Mouse (Mus musculus): ENCODE results near the gene AI661453.
"Not testable (repeated sequence)": the region's sequence is repeated elsewhere in the genome, so short reads cannot be mapped to it uniquely, and the experiment has no call there.

Gene AI661453

GRCm38 (mm10) chr17:47436156-47436906 is at the start of gene AI661453:
Gene AI661453 (plus strand): TSS chr17:47436615.
- DNase-seq: no peak

- no peak for DNase-seq
Observed at GRCm38 (mm10) chr17:47386649-47387048, 49.8 kb upstream of the AI661453 start.

GRCm38 (mm10) chr17:47394223-47394869 is 42.1 kb upstream of the AI661453 start:
- no peak for DNase-seq

GRCm38 (mm10) chr17:47395376-47395913 is 41.0 kb upstream of the AI661453 start:
- DNase-seq: no peak

- no peak for DNase-seq
Observed at GRCm38 (mm10) chr17:47399091-47399490, 37.3 kb upstream of the AI661453 start.

DNA sequence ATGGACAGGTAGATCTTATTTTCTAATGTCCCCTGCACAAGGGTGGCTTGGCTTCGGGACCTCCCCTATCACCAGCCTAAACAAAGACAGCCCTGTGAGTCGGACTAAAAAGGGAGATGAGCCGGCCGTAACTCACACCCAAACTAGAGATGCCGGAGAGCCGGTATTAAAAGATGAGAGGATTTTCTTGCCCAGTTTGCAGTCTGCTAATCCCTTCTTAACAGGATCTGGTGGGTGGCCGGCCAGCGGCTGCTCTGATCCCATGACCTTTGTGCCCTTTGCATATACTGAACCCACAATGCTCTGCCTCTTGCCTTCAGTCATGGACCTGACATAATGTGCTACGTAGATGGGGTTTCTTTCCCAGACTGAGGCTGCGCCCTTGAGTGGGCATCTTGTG is 36.0 kb upstream of the AI661453 start, which contains the start of gene Guca1a:
Gene Guca1a (minus strand): TSS at position 134 of the 400 bp plus-strand sequence.
- DNase-seq: no peak

DNA sequence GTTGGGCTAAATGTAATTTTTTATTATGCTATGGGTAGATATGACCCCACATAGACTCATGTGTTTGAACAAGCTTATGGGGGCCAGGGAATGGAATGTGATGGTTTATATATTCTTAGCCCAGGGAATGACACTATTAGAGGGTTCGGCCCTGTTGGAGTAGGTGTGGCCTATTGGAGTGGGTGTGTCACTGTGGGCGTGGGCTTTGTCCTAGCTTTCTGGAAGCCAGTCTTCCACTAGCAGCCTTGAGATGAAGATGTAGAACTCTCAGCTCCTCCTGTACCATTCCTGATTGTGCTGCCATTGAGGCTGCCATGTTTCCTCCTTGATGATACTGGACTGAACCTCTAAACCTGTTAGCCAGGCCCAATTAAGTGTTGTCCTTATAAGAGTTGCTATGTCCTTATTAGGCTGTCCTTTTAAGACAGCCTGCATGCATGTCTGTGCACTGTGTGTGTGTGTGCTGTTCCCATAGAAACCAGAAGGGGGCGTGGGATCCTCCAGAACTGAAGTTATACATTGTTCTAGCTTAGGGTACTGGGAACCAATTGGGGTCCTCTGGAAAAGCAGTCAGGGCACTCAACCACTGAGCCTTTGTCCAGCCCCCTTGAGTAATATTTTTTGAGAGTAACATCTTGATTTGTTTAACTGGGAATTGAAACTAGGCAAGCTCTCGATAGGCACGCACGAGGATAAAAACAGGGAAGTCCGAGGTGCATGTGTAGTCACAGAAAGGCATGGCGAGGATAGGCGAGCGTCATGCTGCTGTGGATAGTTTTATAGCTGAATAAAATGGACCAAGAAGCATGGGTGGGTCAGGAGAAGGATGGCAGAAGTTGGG is 28.5 kb upstream of the AI661453 start:
- no peak for DNase-seq

GRCm38 (mm10) chr17:47408558-47408898 is 27.9 kb upstream of the AI661453 start:
- DNase-seq: peak; percentile 45

- not testable (repeated sequence) for DNase-seq
Observed at GRCm38 (mm10) chr17:47409897-47410861, 26.2 kb upstream of the AI661453 start.

- DNase-seq: no peak
Observed at GRCm38 (mm10) chr17:47420195-47420594, 16.2 kb upstream of the AI661453 start.

DNA sequence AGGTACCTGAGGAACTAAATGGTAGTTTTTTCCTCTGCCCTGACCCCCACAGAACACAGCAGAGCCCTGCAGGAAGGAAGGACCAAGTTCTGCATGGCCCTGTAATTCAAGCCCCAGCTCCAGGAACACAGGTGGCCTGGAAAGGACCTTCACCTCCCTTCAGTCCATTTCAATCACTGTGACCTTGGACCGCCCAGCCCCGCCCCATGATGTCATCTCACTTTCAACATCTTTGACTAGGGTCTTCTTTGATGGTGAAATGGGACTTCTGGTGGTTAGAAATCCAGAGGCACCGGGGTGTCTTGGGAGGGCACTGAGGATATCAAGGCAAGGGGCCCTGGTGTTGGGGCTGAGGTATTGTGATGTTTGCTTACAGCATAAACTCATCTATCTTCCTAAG is 14.8 kb upstream of the AI661453 start:
- DNase-seq: no peak

- DNase-seq: not testable (repeated sequence)
Observed at GRCm38 (mm10) chr17:47422616-47423015, 13.8 kb upstream of the AI661453 start.

GRCm38 (mm10) chr17:47424186-47424585 is 12.2 kb upstream of the AI661453 start:
- DNase-seq: no peak

- no peak for DNase-seq
Observed at GRCm38 (mm10) chr17:47427316-47427715, 9.1 kb upstream of the AI661453 start.

GRCm38 (mm10) chr17:47428831-47429304 is 7.5 kb upstream of the AI661453 start:
- no peak for DNase-seq

GRCm38 (mm10) chr17:47430815-47431214 is 5.6 kb upstream of the AI661453 start:
- no peak for DNase-seq

- no peak for DNase-seq
Observed at GRCm38 (mm10) chr17:47436907-47437547, 612 bp downstream of the AI661453 start, which contains the start of gene 1700001C19Rik. Gene 1700001C19Rik (minus strand): TSS chr17:47437376.

DNA sequence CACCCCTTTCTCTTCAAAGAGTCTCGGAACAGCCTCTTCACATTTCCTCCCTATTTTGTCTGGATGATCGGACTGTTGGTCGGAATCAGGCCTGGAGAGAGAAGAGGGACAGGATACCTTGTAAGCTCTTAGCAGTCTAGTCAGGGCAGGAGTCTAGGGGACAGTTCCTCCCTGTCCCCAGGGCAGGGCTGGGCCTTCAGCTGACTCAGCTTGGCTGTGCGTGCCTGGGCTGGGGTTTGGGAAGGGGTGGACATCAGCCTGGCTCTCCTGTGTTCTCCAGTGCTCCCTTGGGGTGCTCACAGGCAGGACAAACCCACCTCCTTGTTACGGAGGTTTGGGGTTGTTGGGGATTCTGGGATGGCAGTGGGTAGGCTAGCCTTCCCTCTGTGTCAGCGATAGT is 2.2 kb downstream of the AI661453 start:
- DNase-seq: no peak

DNA sequence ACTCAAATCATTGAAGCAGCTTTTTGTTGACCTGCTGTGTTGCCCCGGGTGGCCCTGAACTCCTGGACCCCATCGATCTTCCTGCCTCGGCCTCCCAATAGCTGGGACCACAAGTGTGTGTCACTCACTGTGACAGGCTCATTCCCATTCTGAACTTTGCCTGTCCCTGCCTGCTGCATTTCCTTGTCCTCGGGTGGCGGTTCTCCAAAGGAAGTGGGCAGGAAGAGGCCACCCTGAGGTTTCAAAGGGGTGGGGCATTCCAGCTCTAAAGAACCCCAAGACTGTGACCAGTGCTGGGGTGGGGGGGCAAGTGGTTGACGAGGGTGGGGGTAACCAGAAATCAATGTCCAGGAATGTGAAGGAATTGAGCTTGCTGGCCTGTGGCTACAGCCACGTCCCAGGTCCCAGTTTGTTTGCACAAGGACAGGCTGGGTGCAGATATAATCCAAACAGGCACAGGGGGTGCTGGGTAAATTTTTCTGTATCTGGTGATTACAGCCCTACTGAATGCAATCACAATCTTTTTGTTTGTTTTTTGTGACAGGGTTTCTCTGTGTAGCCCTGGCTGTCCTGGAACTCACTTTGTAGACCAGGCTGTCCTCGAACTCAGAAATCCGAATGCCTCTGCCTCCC is 3.1 kb downstream of the AI661453 start:
- DNase-seq: no peak

GRCm38 (mm10) chr17:47440359-47440890 is 4.0 kb downstream of the AI661453 start:
- DNase-seq: no peak
